Mouse (Mus musculus): ENCODE measurements around the gene Fgfr2. TPM values are rescaled to one million over a fixed set of nuclear protein-coding genes. Genes with fewer than 3 reads are reported as not detected.

Fgfr2 gene
- polyA plus RNA-seq, 1 experiment: 52.3 TPM

GRCm38 (mm10) chr7:131897282-131897681 is 1225.9 kb downstream of the Fgfr2 start:
- TF ChIP-seq POLR2A (IDR thresholded peaks at IDR 0.05; ENCODE audit: borderline replicate concordance, extremely low read depth, insufficient read depth, insufficient read length, poor library complexity, severe bottlenecking) (no peak), CTCF (IDR thresholded peaks at IDR 0.05; ENCODE audit: borderline replicate concordance, extremely low read depth, insufficient read depth, insufficient read length) (peak; percentile 61; the same call in 1 of the 2 replicates)
- peak; percentile 69 for DNase-seq (ENCODE audit: low read depth)

GRCm38 (mm10) chr7:131882824-131883223 is 1240.3 kb downstream of the Fgfr2 start:
- no peak for DNase-seq (ENCODE audit: low read depth)
- TF ChIP-seq POLR2A (IDR thresholded peaks at IDR 0.05; ENCODE audit: borderline replicate concordance, extremely low read depth, insufficient read depth, insufficient read length, poor library complexity, severe bottlenecking): no peak
- no peak for TF ChIP-seq CTCF (IDR thresholded peaks at IDR 0.05; ENCODE audit: borderline replicate concordance, extremely low read depth, insufficient read depth, insufficient read length)

- DNase-seq (ENCODE audit: low read depth): peak; percentile 81
- TF ChIP-seq CTCF (IDR thresholded peaks at IDR 0.05; ENCODE audit: borderline replicate concordance, extremely low read depth, insufficient read depth, insufficient read length) (peak; percentile 97), POLR2A (IDR thresholded peaks at IDR 0.05; ENCODE audit: borderline replicate concordance, extremely low read depth, insufficient read depth, insufficient read length, poor library complexity, severe bottlenecking) (no peak)
These were observed 1241.1 kb downstream of the Fgfr2 start for GRCm38 (mm10) chr7:131881876-131882615.

GRCm38 (mm10) chr7:131880150-131880549 is 1243.0 kb downstream of the Fgfr2 start:
- DNase-seq (ENCODE audit: low read depth): no peak

GRCm38 (mm10) chr7:131878846-131879245 is 1244.3 kb downstream of the Fgfr2 start:
- DNase-seq (ENCODE audit: low read depth): no peak
- no peak for TF ChIP-seq POLR2A (IDR thresholded peaks at IDR 0.05; ENCODE audit: borderline replicate concordance, extremely low read depth, insufficient read depth, insufficient read length, poor library complexity, severe bottlenecking)
- no peak for TF ChIP-seq CTCF (IDR thresholded peaks at IDR 0.05; ENCODE audit: borderline replicate concordance, extremely low read depth, insufficient read depth, insufficient read length)

More at GRCm38 (mm10) chr7:131880150-131880549, 1243.0 kb downstream of the Fgfr2 start:
- no peak for TF ChIP-seq CTCF (IDR thresholded peaks at IDR 0.05; ENCODE audit: borderline replicate concordance, extremely low read depth, insufficient read depth, insufficient read length)
- TF ChIP-seq POLR2A (IDR thresholded peaks at IDR 0.05; ENCODE audit: borderline replicate concordance, extremely low read depth, insufficient read depth, insufficient read length, poor library complexity, severe bottlenecking): no peak

GRCm38 (mm10) chr7:131861157-131861556 is 1262.0 kb downstream of the Fgfr2 start:
- DNase-seq (ENCODE audit: low read depth): no peak

GRCm38 (mm10) chr7:131855641-131856040 is 1267.5 kb downstream of the Fgfr2 start:
- TF ChIP-seq CTCF (IDR thresholded peaks at IDR 0.05; ENCODE audit: borderline replicate concordance, extremely low read depth, insufficient read depth, insufficient read length) (no peak), POLR2A (IDR thresholded peaks at IDR 0.05; ENCODE audit: borderline replicate concordance, extremely low read depth, insufficient read depth, insufficient read length, poor library complexity, severe bottlenecking) (no peak)
- no peak for DNase-seq (ENCODE audit: low read depth)

More at GRCm38 (mm10) chr7:131861157-131861556, 1262.0 kb downstream of the Fgfr2 start:
- TF ChIP-seq CTCF (IDR thresholded peaks at IDR 0.05; ENCODE audit: borderline replicate concordance, extremely low read depth, insufficient read depth, insufficient read length): peak; percentile 45; the same call in 1 of the 2 replicates
- no peak for TF ChIP-seq POLR2A (IDR thresholded peaks at IDR 0.05; ENCODE audit: borderline replicate concordance, extremely low read depth, insufficient read depth, insufficient read length, poor library complexity, severe bottlenecking)

- TF ChIP-seq CTCF (IDR thresholded peaks at IDR 0.05; ENCODE audit: borderline replicate concordance, extremely low read depth, insufficient read depth, insufficient read length) (no peak), POLR2A (IDR thresholded peaks at IDR 0.05; ENCODE audit: borderline replicate concordance, extremely low read depth, insufficient read depth, insufficient read length, poor library complexity, severe bottlenecking) (no peak)
- peak; percentile 70 for DNase-seq (ENCODE audit: low read depth)
These were observed 1272.6 kb downstream of the Fgfr2 start for GRCm38 (mm10) chr7:131850579-131850978.

- peak; percentile 76 for DNase-seq (ENCODE audit: low read depth)
- no peak for TF ChIP-seq POLR2A (IDR thresholded peaks at IDR 0.05; ENCODE audit: borderline replicate concordance, extremely low read depth, insufficient read depth, insufficient read length, poor library complexity, severe bottlenecking)
- no peak for TF ChIP-seq CTCF (IDR thresholded peaks at IDR 0.05; ENCODE audit: borderline replicate concordance, extremely low read depth, insufficient read depth, insufficient read length)
These were observed 1276.9 kb downstream of the Fgfr2 start for GRCm38 (mm10) chr7:131846066-131846905.

GRCm38 (mm10) chr7:131830261-131830660 is 1292.9 kb downstream of the Fgfr2 start:
- no peak for DNase-seq (ENCODE audit: low read depth)
- TF ChIP-seq POLR2A (IDR thresholded peaks at IDR 0.05; ENCODE audit: borderline replicate concordance, extremely low read depth, insufficient read depth, insufficient read length, poor library complexity, severe bottlenecking) (no peak), CTCF (IDR thresholded peaks at IDR 0.05; ENCODE audit: borderline replicate concordance, extremely low read depth, insufficient read depth, insufficient read length) (no peak)

- DNase-seq (ENCODE audit: low read depth): no peak
- TF ChIP-seq POLR2A (IDR thresholded peaks at IDR 0.05; ENCODE audit: borderline replicate concordance, extremely low read depth, insufficient read depth, insufficient read length, poor library complexity, severe bottlenecking) (no peak), CTCF (IDR thresholded peaks at IDR 0.05; ENCODE audit: borderline replicate concordance, extremely low read depth, insufficient read depth, insufficient read length) (no peak)
These were observed 1296.3 kb downstream of the Fgfr2 start for GRCm38 (mm10) chr7:131826811-131827210.

Data from brain, embryonic 14.5 days (tissue).